Mouse (Mus musculus): ENCODE results near the gene Rad9b.

DNA sequence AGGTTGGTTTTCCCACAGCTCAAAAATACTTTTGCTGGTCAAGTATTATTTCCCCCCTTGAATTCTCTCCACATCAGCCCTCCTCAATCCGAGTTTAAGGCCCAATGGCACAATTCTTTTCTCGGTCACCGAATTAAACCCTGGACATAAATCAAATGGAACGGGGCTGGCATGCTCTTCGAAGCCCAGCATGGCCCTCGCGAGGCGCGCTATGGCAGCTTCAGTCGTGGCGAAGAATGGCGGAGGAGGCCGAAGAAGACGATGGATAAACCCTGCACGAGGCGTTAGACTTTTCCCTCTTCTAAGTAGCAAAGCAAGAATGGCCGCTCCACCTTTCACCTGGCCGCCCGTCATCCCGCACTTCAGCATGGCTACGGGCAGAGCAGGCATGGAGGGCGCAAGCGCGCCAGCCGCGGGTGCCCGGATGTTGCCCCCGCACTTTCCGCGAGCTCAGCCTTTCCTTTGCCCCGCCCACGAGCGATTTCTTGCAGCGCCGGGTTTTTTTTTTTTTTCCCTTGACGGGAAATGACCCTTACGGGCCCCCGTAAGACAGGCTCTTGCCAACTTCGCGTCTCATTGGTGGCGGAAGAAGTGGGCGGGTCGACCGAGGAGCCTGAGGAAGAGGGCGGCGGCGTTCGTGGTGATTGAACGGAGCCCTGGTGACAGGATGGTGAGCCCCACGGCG lies at the start of gene Rad9b, which contains the start of gene Vps29:
- no peak for TF ChIP-seq CTCF (conservative IDR thresholded peaks at IDR 0.05; ENCODE audit: insufficient read depth, insufficient read length, low read depth, low read length)
- peak; percentile 33 for TF ChIP-seq POLR2A (IDR thresholded peaks at IDR 0.05; ENCODE audit: low read depth, low read length)

All from kidney, adult 2 months (tissue).